Mouse (Mus musculus) G1E (cell line): ENCODE results near the gene Epb41l5.

ENCODE experiments used
- CTCF ChIP-seq: IDR thresholded peaks from 2 replicates; pipeline ENCODE4 v1.5.1; 2012; ENCODE audit warnings: low read depth, low read length, inconsistent platforms, mixed read lengths
- GATA1 ChIP-seq: IDR thresholded peaks from 2 replicates; pipeline ENCODE4 v1.6.1; 2012; ENCODE audit warnings: borderline replicate concordance, low read length, inconsistent platforms, mixed read lengths
- TAL1 ChIP-seq: conservative IDR thresholded peaks from 2 replicates; pipeline ENCODE4 v1.6.1; 2012; ENCODE audit warnings: low read depth, low read length, inconsistent platforms, mixed read lengths

GRCm38 (mm10) chr1:119681663-119682213 lies 32.9 kb upstream of the Epb41l5 start:
- TF ChIP-seq CTCF (no peak), GATA1 (no peak), TAL1 (no peak)
